Mouse (Mus musculus): ENCODE measurements around the gene Cdca3. TPM values are rescaled to one million over a fixed set of nuclear protein-coding genes. Genes with fewer than 3 reads are reported as not detected.

Gene Cdca3
- polyA plus RNA-seq, 1 experiment from 2014 or later: 171 TPM

GRCm38 (mm10) chr6:124811701-124812560, 17.4 kb upstream of the Cdca3 start:
- Histone ChIP-seq H3K4me2 (ENCODE audit: low read depth, low read length) (peak overlapping the region; percentile 93), H3K9ac (ENCODE audit: low read depth, low read length) (peak overlapping the region; percentile 82), H3K9me3 (replicated peaks; ENCODE audit: control insufficient read depth, low read length) (no peaks in the 10 kb centered on the region), H3K4me1 (ENCODE audit: control insufficient read depth, low read depth, low read length) (peaks cover 48% of the 10 kb centered on the region), H3K27ac (ENCODE audit: low read length) (peak overlapping the region; percentile 93; the same call in 1 of the 2 replicates), H3K36me3 (ENCODE audit: control insufficient read depth, insufficient read depth) (peaks cover 13% of the 10 kb centered on the region), H3K27me3 (ENCODE audit: control insufficient read depth, insufficient read depth, low read depth, low read length) (no peaks in the 10 kb centered on the region), H3K4me3 (ENCODE audit: low read depth, low read length) (peak overlapping the region; percentile 83)
- WGBS (ENCODE audit: insufficient replicate concordance): 68% methylated on average over 24 of the region's 24 CpGs
- ATAC-seq (ENCODE audit: low read depth): no peak

- Histone ChIP-seq H3K4me2 (ENCODE audit: low read depth, low read length) (peak overlapping the region; percentile 93), H3K9ac (ENCODE audit: low read depth, low read length) (peak overlapping the region; percentile 82), H3K9me3 (replicated peaks; ENCODE audit: control insufficient read depth, low read length) (no peaks in the 10 kb centered on the region), H3K4me1 (ENCODE audit: control insufficient read depth, low read depth, low read length) (peaks cover 46% of the 10 kb centered on the region), H3K27ac (ENCODE audit: low read length) (peak overlapping the region; percentile 93), H3K36me3 (ENCODE audit: control insufficient read depth, insufficient read depth) (peaks cover 23% of the 10 kb centered on the region), H3K27me3 (ENCODE audit: control insufficient read depth, insufficient read depth, low read depth, low read length) (no peaks in the 10 kb centered on the region), H3K4me3 (ENCODE audit: low read depth, low read length) (peak overlapping the region; percentile 83)
- WGBS (ENCODE audit: insufficient replicate concordance): 24% methylated on average over 9 of the region's 9 CpGs
- no peak for ATAC-seq (ENCODE audit: low read depth)
Observed at GRCm38 (mm10) chr6:124812848-124813247, 16.5 kb upstream of the Cdca3 start.

DNA sequence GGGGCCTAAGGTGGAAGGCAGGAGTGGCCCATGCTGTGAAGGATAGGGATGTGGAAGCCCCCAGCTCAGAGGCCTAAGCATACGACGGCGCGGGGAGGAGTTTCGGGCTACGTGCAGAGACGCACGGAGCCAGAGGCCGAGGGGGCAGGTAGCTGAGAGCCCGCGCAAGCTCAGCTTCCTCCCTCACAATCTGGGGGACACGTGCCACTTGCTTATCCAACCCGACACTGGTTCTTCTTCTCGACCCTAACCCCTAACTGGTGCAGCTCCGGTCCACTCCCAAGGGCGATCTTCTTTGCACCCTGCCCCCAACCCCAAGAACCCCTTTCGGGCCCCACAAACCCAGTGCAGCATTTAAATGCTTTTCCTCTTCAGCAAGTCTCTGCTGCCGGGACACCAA, 15.9 kb upstream of the Cdca3 start:
- H3K4me3 ChIP-seq (ENCODE audit: low read depth, low read length): peak overlapping the region; percentile 83
- 0% methylated on average over 18 of the region's 18 CpGs for WGBS (ENCODE audit: insufficient replicate concordance)
- H3K4me1 ChIP-seq (ENCODE audit: control insufficient read depth, low read depth, low read length): peaks cover 40% of the 10 kb centered on the region
- peak overlapping the region; percentile 93 for H3K4me2 ChIP-seq (ENCODE audit: low read depth, low read length)
- ATAC-seq (ENCODE audit: low read depth): peak; percentile 66
- no peaks in the 10 kb centered on the region for H3K9me3 ChIP-seq (replicated peaks; ENCODE audit: control insufficient read depth, low read length)
- H3K27ac ChIP-seq (ENCODE audit: low read length): peak overlapping the region; percentile 93
- no peaks in the 10 kb centered on the region for H3K27me3 ChIP-seq (ENCODE audit: control insufficient read depth, insufficient read depth, low read depth, low read length)
- peaks cover 23% of the 10 kb centered on the region for H3K36me3 ChIP-seq (ENCODE audit: control insufficient read depth, insufficient read depth)
- H3K9ac ChIP-seq (ENCODE audit: low read depth, low read length): peak overlapping the region; percentile 82

- H3K27ac ChIP-seq (ENCODE audit: low read length): peak within 1 kb of the TSS; percentile 93
- H3K27me3 ChIP-seq (ENCODE audit: control insufficient read depth, insufficient read depth, low read depth, low read length): no peaks in the 10 kb centered on the region
- peak; percentile 87 for ATAC-seq (ENCODE audit: low read depth)
- H3K9me3 ChIP-seq (replicated peaks; ENCODE audit: control insufficient read depth, low read length): no peaks in the 10 kb centered on the region
- peak within 1 kb of the TSS; percentile 82 for H3K9ac ChIP-seq (ENCODE audit: low read depth, low read length)
- H3K4me1 ChIP-seq (ENCODE audit: control insufficient read depth, low read depth, low read length): peaks cover 38% of the 10 kb centered on the region
- peak within 1 kb of the TSS; percentile 93 for H3K4me2 ChIP-seq (ENCODE audit: low read depth, low read length)
- peak within 1 kb of the TSS; percentile 83 for H3K4me3 ChIP-seq (ENCODE audit: low read depth, low read length)
- peaks cover 23% of the 10 kb centered on the region for H3K36me3 ChIP-seq (ENCODE audit: control insufficient read depth, insufficient read depth)
- WGBS (ENCODE audit: insufficient replicate concordance): under 1% methylated on average over 22 of the region's 22 CpGs
Observed at GRCm38 (mm10) chr6:124813933-124814332, 15.4 kb upstream of the Cdca3 start, which contains the start of gene Tpi1. Gene Tpi1, minus strand, starts transcription at chr6:124814296.

DNA sequence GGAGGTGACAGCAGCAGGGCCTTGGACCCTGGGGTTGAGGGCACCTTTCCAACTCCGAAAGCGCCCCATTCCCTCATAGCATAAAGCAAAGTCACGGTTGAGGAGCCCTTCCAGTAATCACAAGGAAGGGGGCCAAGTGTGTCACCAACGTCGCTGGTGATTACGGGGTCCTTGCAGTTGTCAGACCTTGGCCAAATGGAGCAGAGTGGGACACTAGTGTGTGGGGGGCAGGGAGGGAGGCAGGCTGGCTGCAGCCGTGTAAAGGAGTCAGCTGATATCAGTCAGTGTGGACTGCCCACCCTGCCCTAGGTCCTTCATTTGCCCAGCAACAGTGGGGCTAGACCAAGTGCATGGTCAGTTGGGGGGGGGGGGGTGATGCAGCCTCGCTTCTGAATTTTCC, 14.9 kb upstream of the Cdca3 start:
- 39% methylated on average over 8 of the region's 8 CpGs for WGBS (ENCODE audit: insufficient replicate concordance)
- H3K9me3 ChIP-seq (replicated peaks; ENCODE audit: control insufficient read depth, low read length): no peaks in the 10 kb centered on the region
- peaks cover 38% of the 10 kb centered on the region for H3K4me1 ChIP-seq (ENCODE audit: control insufficient read depth, low read depth, low read length)
- H3K27me3 ChIP-seq (ENCODE audit: control insufficient read depth, insufficient read depth, low read depth, low read length): no peaks in the 10 kb centered on the region
- peak overlapping the region; percentile 83 for H3K4me3 ChIP-seq (ENCODE audit: low read depth, low read length)
- peaks cover 25% of the 10 kb centered on the region for H3K36me3 ChIP-seq (ENCODE audit: control insufficient read depth, insufficient read depth)
- no peak for ATAC-seq (ENCODE audit: low read depth)
- peak overlapping the region; percentile 57 for H3K9ac ChIP-seq (ENCODE audit: low read depth, low read length)
- H3K27ac ChIP-seq (ENCODE audit: low read length): 0 out of 2 replicates have a peak overlapping the region, but pooled peaks have one; percentile 34
- H3K4me2 ChIP-seq (ENCODE audit: low read depth, low read length): peak overlapping the region; percentile 93

DNA sequence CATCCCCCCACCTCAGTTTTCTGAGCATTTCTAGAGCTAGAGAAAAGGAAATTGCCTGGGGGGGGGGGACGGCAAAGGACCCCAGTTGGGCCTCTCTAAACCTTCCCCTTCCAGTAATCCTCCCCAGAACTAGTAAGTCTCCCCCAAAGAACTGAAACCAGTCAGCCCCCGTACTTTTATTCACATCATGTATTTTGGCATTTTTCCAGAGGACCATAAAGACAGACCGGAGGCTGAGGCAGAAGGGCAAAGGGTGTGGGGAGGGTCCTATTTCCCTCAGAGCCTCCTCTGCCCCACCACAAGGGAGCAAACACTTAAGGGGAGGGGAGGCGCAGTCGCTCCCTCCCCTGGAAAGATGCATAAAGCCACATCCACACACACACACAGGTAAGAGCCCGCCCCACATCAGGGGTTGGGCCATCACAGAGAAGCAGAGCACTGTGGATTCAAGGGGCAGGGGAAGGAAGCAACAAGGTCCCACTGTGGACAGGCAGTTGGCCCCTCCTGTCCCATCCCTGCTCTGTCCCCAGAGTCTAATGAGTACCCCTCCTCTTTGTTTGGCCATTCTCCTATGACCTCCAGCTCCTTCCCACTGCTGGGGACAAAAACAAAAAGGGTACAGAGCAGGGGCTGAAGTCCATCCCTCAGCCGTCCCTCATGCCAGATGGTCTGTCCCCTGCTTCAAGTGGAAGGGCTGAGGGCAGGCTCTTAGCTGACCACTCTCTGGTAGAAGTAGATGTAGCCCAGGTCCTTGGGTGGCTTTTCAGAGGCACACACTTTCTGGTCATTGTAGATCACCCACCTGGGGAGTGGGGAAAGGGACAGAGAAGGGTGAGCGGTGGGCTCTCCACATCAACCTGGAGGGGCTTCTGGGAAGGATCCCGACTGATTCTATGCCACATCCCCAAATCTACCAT, 14.2 kb upstream of the Cdca3 start:
- ATAC-seq (ENCODE audit: low read depth): no peak
- Histone ChIP-seq H3K4me3 (ENCODE audit: low read depth, low read length) (no peak overlapping the region), H3K4me2 (ENCODE audit: low read depth, low read length) (no peak overlapping the region), H3K27ac (ENCODE audit: low read length) (no peak overlapping the region), H3K9me3 (replicated peaks; ENCODE audit: control insufficient read depth, low read length) (no peaks in the 10 kb centered on the region), H3K9ac (ENCODE audit: low read depth, low read length) (no peak overlapping the region), H3K36me3 (ENCODE audit: control insufficient read depth, insufficient read depth) (peaks cover 32% of the 10 kb centered on the region), H3K27me3 (ENCODE audit: control insufficient read depth, insufficient read depth, low read depth, low read length) (no peaks in the 10 kb centered on the region), H3K4me1 (ENCODE audit: control insufficient read depth, low read depth, low read length) (peaks cover 32% of the 10 kb centered on the region)
- WGBS (ENCODE audit: insufficient replicate concordance): 71% methylated on average over 9 of the region's 9 CpGs

DNA sequence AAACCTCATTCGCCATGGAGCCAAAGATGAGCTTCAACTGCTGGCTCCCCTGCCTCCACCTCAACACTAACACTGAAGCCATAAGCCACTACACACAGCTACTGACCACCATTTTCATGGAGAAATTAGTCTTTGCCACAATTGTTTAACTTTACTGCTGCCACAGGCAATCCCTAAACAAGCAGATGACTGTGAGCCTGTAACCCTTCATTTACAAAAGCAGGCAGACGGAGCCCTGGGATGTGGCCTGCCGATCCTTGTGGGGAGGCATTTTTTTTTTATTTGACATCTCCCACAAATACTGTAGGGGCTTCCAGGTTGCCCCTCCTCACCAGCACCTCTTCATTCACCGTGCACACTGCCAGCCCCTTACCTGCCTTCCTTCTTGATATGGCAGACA, 12.7 kb upstream of the Cdca3 start:
- Histone ChIP-seq H3K4me3 (ENCODE audit: low read depth, low read length) (no peak overlapping the region), H3K27ac (ENCODE audit: low read length) (no peak overlapping the region), H3K4me2 (ENCODE audit: low read depth, low read length) (no peak overlapping the region), H3K4me1 (ENCODE audit: control insufficient read depth, low read depth, low read length) (peaks cover 29% of the 10 kb centered on the region), H3K27me3 (ENCODE audit: control insufficient read depth, insufficient read depth, low read depth, low read length) (no peaks in the 10 kb centered on the region), H3K9ac (ENCODE audit: low read depth, low read length) (no peak overlapping the region), H3K9me3 (replicated peaks; ENCODE audit: control insufficient read depth, low read length) (no peaks in the 10 kb centered on the region), H3K36me3 (ENCODE audit: control insufficient read depth, insufficient read depth) (peaks cover 37% of the 10 kb centered on the region)
- 81% methylated on average over 4 of the region's 4 CpGs for WGBS (ENCODE audit: insufficient replicate concordance)
- no peak for ATAC-seq (ENCODE audit: low read depth)

DNA sequence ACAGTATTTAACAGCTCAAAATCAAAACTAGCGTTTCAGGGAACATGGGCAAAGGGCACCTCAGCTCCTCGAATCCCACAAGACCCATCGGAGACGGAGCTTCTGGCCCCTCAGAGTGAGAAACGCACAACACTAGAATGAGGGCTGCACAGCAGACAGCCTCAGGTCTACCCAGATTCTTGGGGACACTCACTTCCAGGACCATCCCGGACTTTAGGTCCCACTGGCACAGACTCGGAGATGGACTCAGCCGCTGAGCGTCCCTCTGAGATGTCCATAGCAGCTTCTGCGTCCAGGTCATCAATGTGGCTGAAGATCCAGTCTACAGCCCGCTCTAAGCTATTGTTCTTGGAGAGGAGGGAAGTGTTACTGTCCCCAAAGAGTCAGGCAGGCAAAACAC, 12.2 kb upstream of the Cdca3 start:
- no peak for ATAC-seq (ENCODE audit: low read depth)
- Histone ChIP-seq H3K4me1 (ENCODE audit: control insufficient read depth, low read depth, low read length) (peaks cover 24% of the 10 kb centered on the region), H3K4me3 (ENCODE audit: low read depth, low read length) (no peak overlapping the region), H3K27ac (ENCODE audit: low read length) (no peak overlapping the region), H3K9ac (ENCODE audit: low read depth, low read length) (no peak overlapping the region), H3K27me3 (ENCODE audit: control insufficient read depth, insufficient read depth, low read depth, low read length) (no peaks in the 10 kb centered on the region), H3K9me3 (replicated peaks; ENCODE audit: control insufficient read depth, low read length) (no peaks in the 10 kb centered on the region), H3K36me3 (ENCODE audit: control insufficient read depth, insufficient read depth) (peaks cover 34% of the 10 kb centered on the region), H3K4me2 (ENCODE audit: low read depth, low read length) (no peak overlapping the region)
- 86% methylated on average over 11 of the region's 11 CpGs for WGBS (ENCODE audit: insufficient replicate concordance)
